Mouse (Mus musculus): ENCODE results near the gene Grm1.

DNA sequence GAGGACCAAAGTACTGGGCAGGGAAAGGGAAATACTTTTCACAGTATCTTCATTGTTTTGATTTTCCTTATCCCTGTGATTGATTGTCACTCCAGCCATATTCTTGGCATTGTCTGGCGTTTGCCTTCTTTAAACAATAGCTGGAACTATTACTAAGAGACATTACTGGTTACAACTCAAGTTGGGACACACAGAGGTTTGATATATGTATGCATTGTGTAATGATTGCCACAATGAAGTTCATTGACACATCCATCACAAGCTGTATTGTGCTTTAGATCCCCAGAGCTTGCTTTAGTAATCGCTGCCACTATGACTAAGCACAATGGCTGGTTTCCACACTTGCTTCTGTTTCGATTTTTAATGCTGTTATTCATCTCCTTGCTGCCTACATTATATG lies 341.4 kb downstream of the Grm1 start:
- no peak for TF ChIP-seq CTCF (IDR thresholded peaks at IDR 0.05; ENCODE audit: low read depth, low read length)
- no peak for TF ChIP-seq POLR2A (IDR thresholded peaks at IDR 0.05; ENCODE audit: extremely low read depth, insufficient read depth, low read length)
